Mouse (Mus musculus): ENCODE data around the gene Srrm2.

- TF ChIP-seq CTCF (conservative IDR thresholded peaks at IDR 0.05; ENCODE audit: low read length) = no peak
- no peak for TF ChIP-seq POU5F1 (IDR thresholded peaks at IDR 0.05; ENCODE audit: borderline replicate concordance, low read length)
Measured at GRCm38 (mm10) chr17:23777141-23777540, 13.2 kb upstream of the Srrm2 start.
